Mouse (Mus musculus) lung, adult 2 months (tissue): ENCODE results near the gene Pank4.

ENCODE experiments used
- CTCF ChIP-seq: fragments of 200-500 bp; IDR thresholded peaks from 2 replicates; pipeline ENCODE4 v1.5.1; 2011; ENCODE audit warnings: mild to moderate bottlenecking, low read length, control low read depth; ENCODE audit not compliant: insufficient read depth
- POLR2A ChIP-seq: fragments of 200-500 bp; IDR thresholded peaks from 2 replicates; pipeline ENCODE4 v1.6.1; 2011; ENCODE audit warnings: low read depth, mild to moderate bottlenecking, control low read depth, low read length, borderline replicate concordance; ENCODE audit errors: extremely low read depth

DNA sequence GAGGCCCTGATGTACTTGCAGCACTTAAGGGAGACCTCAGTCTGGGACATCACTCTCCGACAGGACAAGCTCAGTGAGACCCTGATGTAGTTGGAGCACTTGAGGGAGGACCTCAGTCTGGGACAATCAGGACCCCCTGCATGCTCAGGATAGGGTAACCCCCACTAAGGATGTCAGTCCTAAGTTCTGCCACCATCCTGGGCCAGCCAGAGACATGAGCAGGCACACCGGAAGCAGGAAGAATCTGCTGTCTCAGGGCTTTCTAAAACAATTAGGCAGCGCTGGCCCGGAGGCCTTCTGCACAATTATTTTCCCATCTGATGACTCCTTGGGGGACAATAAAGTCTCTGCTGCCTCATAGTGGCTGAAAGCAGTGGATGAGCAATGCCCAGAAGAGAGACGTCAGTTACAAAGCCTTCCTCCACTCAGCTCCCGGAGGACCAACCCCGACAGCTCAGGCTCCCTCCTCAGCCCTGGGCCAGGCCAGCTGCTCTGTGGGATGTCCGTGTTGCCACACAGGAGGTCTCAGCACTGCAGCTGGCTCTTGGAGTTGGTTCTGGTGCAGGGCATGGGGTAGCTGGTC is 32.7 kb downstream of the Pank4 start:
- TF ChIP-seq POLR2A (no peak), CTCF (no peak)
